Mouse (Mus musculus) left cerebral cortex, postnatal 4 days (tissue): ENCODE results near the gene Gm49395. TPM values are rescaled to one million over a fixed set of nuclear protein-coding genes. Genes with fewer than 3 reads are reported as not detected.

Experiments used
- DNase-seq: peaks from one replicate; pipeline ENCODE4 v3.0.0-alpha.2; 2022
- intact Hi-C: fragments of 180-260 bp; cut with DNase I; formaldehyde crosslinking; loops from one replicate; pipeline ENCODE4 v1.15.1; 2025
- total RNA-seq, 2 experiments: library from RNA; stranded (reverse); gene quantifications; 2 replicates each; pipeline ENCODE4 v1.2.3; 2021

Gene Gm49395
- total RNA-seq, 2 experiments from 2014 or later, result 4.9 to 6.4 TPM

DNA sequence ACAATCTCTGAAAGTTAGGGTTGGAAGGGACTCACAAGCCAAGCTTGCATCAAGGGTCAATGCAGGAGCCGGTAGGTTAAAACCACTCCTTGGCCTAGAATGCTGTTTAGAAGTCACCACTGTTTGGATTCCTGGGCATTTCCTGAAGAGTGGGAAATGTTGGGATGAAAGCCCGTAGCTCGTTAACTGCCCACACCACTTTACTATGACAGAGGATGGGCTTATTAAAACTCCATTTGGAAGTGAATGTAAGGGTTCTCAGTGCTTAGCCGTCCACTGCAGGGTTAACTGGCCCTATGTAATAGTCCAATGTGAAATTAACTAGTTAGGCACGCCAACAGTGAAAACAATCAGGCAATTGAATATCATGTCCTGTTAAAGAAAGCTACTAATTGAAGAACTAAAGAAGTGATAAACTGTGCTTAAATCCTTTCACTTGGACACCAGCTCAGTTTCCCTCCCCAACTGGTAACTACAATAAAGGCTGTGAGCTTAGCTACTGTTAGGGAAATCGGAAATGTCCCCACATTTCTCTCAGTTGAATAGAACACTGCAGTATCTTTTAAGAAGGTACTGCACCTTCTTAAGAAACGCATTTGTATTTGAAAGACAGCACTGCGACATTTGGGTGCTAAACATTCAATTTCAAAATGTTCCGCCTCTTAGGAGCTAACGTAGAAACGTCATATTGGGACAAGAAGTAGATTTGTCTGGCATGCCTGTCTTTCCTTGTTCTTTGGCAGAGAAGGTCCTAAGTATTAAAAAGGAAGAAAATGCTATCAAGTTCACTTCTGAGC is 1.1 kb downstream of the Gm49395 start:
- intact Hi-C loops, result no loop called here
- no peak for DNase-seq

DNA sequence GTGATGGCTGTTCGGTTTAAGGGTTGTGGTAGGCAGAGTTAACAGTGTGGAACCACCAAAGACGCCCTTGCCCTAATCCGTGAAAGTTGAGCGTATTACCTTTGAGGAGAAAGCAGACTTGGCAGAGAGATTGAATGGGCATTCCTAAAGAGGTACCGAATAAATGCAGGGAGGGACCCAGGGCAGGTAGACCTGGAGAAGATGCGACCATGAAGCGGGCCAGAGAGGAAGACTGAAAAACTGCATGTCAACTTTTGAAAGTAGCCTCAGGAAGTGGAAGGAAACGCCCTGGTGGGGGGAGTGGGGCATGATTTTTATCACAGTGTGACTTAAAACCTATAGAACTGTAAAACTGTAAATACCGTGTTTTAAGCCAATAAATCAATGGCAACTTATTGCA is 2.3 kb downstream of the Gm49395 start:
- intact Hi-C loops, result no loop called here
- DNase-seq, result no peak

DNA sequence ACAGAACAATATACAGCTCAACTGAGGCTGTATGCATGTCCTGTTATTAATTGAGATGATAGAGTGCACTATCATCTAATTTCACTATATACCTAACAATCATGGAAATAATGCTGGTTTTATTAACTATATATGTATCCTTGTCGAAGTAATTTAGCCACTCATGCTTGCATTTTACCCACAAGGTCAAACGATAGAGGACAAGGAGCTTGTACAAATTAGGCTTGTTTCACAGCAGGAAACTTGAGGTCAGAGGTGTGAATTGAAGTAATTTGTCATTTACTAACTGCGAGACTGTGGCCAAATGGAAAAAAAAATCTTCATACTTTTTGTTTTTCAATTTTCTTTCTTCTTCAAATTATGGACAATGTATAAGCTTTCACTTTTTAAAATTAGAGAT is 3.5 kb downstream of the Gm49395 start:
- intact Hi-C loops, result no loop called here
- DNase-seq, result no peak

DNA sequence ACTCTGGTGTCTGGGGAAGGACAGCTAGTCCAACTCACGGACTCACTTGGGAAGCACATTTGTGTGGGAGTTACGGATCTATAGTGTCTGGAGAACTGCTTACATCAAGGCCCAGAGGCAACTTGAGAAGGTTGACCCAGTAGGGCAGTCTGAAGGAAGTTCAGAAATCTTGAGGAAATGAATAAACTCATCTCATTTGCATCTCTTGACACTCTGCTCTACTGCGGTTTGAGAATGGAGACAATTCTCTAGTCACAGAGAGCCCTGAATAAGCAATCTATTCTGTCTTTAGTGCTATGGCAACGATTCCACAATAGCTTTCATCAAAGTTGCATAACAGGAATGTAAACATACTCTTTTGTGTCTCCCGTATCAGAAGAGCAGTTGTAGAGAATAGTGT is 4.8 kb downstream of the Gm49395 start:
- no peak for DNase-seq
- intact Hi-C loops, result no loop called here

DNA sequence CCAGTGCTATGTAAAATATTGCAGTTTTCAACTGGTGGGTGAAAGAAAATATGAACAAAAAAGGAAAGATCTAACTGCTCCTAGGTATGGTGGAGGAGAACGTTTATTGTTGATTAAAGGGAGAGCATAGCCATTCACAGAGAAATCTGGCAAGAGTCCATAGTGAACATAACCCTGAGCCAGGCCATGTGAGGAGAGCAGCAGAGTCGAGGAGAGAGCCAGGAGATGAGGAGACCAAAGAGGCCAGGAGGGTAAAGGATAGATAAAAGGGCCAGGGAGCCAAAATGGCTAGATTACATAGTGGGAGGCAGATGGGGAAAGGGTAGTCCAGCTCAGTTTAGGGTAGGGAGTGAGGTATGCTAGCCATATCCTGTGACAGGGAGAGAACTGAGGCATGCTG is 5.5 kb downstream of the Gm49395 start:
- intact Hi-C loops, result no loop called here
- no peak for DNase-seq

DNA sequence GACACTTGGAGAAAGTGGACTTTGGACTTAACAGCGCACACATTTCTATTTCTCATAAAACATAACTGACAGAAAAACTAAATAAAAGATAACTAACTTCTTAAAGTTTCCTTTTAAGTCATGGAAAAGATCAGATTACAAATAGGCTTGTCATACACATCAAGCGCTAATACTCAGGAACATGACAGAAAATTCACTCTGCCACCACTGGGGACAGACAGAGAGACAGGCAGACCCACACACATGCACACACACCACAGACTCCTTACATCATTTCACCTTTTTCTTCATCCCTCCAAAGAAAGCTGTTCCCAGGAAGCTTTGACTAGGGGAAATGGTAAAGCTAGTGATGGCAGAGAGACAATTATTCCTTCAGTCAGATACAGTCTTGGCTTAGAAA is 6.3 kb downstream of the Gm49395 start:
- intact Hi-C loops, result no loop called here
- no peak for DNase-seq

DNA sequence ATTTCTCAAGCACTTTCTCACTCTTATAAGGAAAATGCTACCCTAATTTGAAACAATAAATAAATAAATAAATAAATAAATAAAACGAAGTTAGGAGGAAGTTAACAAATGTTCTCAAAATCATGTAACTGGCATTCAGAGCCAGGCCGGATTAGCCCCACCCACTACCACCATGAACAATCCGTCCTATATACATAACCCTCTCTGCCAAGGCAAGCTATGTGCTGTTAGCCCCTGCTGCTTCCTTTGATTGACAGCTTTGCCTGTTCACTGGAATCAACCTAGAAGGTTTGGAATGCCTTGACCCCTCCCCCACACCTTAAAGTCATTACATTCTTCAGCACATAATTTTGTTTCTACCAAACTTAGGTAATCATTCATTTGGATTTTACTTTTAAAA is 10.2 kb downstream of the Gm49395 start:
- intact Hi-C loops, result no loop called here
- DNase-seq, result no peak

DNA sequence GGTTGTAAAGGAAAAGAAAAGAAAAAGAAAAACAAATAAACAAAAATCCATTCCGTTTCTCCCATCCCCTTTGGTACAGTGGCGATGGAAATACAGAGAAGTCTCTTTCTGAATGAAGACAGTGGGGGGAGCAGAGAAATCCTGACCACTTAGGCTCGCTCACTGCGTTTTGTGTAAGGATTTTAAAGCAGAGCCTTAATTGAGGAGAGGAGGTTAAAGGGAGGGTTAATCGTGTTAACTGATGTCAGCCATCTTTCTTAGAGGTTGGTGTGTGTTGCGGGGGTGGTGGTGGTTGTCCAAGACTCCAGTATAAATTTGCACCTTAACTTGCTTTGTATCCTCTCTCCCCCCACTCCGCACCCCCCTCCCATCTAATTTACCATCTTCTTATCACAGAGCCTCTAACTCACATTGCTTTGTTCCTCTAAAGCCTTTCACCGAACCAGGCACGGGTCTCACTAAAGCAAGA is 10.7 kb downstream of the Gm49395 start:
- intact Hi-C loops, result no loop called here
- DNase-seq, result no peak

DNA sequence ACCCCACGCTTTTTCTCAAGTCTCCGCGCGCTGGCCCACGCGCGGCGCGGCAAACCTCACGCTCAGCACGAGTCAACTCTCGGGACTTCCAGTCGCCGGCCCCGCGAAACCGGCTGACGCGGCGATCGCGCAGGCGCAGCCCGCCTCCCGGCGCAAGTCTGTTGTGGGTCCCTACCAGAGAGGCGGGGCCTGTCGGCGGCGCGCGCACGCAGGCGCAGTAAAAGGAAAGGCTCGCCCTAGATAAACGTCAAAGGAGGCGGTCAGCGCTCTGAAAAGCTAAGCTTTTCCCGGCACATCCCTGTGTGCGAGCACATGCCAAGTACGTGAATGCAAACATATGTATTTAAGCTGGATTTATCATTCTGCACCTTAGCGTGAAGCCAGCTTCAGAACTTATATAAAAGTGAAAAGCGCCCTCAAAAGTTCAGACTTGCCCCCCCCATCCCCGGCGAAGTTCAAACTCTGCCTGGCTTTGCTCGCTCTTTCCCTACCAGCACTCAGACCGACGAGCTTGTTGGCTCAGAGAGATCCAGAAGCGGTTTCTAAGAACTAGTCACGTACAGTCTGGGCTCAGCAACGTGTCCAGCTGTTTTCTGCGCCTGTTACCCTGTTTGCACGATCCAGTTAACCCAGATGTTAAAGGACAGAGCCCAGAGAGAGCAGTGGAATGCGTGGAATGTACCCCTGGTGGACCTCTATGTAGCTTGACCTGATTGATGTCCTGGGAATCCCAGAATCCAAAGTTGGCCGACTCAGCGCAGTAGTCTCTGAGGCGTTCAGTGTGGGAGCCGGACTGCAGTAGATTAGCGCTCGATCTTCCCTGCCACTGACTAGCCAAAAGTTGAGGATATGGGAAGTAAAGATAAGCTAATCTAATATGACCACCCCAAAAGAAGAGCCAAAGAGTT is 11.4 kb downstream of the Gm49395 start, which contains the start of gene Pelo:
Gene Pelo, minus strand, starts transcription at position 118 of the 908 bp plus-strand sequence.
- peak; percentile 95 for DNase-seq
- intact Hi-C loops, result no loop called here

DNA sequence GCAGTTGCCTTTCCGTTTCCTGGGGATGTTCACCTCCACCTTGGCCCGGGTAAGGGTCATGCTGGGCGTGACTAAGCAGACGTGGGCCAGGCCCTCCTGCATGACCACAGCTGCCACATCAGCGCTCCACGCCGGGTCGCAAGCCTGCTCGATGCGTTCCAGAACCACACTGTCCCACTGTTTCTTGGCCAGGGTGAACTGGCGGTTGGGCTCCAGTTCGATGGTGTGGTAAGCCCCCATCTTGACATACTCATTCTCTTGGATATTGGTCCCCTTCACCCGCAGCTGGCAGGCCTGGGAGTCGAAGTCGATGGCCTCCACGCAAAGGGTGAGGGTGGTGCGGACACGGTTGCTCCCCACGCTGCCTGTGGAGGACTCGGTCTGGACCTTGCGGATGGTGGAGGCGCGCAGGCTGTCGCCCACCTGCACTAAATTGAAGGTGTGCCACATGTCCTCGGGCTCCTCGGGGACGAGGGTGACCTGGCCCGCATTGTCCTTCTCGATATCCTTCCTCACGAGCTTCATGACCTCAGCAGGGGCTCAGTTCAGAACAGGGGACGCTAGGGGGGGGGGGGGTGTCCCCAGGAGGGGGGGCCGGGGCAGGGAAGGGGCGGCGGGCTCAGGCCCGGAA is 12.2 kb downstream of the Gm49395 start:
- DNase-seq, result peak; percentile 29
- intact Hi-C loops, result no loop called here

DNA sequence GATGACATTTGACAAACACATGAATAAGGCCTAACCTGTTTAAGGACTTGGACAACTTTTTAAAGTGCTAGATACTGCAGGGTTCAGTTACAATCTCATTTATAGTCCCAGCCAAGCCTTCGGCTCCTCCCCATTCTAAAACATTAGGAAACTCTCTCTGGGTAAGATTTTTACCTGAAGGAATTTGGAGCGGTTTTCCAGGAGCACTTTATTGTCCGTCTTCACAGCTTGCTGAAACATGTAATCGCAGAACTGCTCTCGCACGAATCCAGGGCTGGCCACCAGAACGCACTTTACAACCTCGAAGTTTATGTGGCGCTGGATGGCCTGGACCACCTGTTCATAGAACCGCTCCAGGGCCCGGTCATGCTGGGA is 12.7 kb downstream of the Gm49395 start:
- DNase-seq, result no peak
- intact Hi-C loops, result no loop called here

DNA sequence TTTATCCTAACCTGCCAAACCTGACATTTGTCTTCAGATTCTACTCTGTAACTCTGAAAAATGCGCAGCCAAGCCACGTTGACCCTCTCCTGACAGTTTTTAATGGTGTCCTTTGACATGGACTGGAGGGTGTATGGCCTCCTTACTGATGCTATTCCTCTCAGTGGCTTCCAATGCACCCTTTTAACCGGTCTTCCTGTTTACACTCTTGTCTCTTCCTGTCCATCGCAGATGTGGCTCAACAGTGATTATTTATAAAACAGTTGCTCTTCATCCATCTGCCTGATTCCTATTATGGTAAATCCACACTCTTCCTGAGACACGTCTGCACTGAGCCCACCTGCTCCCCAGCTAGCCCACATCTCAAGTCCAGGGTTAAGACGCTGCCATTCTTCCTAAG is 15.7 kb downstream of the Gm49395 start:
- DNase-seq, result no peak
- intact Hi-C loops, result no loop called here

DNA sequence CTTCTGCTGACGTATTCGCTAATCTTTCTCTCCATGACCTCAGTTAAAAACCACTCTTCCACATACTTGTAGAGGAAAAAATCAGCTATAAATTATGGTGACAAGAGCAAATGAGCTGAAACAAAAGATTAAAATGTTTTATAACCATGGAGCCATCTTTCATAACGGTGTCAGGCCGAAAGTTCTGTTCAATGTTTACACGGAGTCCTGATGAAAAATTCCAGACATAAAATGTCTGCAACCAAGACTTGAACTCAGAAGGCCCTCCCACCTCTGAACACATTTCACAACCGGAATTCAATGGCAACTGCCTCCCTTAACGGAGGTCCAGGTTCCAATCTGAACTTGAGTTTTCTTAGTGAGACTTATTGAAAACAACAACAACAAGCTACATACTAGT is 19.4 kb downstream of the Gm49395 start:
- intact Hi-C loops, result no loop called here
- DNase-seq, result no peak

DNA sequence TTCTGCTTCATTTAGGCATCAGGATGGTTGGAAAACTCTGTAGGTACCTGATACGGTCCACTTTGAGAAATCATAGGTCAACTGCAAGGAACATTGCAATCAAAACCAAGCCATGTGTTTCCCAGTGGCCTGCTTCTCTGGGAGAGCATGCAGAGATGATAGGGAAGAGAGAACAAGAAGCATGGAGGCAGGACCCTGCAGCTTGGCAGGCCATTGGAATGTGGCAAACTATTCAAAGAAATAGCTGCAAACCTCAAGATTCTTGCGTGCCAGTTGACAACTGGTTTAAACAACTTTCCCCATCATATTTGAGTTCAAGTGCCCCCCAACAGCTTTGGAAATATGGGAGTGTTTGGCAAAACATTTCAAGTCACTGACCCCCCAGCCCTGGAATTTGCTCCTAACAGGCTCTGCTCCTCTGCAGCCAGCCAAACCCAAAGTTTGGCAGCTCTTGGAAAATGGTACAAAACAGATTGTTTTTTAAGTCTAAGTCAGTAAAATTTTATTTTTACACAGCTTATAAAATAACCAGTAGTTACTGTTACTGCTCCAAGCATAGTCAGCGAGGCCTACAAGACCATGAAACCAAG is 21.6 kb downstream of the Gm49395 start:
- DNase-seq, result no peak
- intact Hi-C loops, result no loop called here

DNA sequence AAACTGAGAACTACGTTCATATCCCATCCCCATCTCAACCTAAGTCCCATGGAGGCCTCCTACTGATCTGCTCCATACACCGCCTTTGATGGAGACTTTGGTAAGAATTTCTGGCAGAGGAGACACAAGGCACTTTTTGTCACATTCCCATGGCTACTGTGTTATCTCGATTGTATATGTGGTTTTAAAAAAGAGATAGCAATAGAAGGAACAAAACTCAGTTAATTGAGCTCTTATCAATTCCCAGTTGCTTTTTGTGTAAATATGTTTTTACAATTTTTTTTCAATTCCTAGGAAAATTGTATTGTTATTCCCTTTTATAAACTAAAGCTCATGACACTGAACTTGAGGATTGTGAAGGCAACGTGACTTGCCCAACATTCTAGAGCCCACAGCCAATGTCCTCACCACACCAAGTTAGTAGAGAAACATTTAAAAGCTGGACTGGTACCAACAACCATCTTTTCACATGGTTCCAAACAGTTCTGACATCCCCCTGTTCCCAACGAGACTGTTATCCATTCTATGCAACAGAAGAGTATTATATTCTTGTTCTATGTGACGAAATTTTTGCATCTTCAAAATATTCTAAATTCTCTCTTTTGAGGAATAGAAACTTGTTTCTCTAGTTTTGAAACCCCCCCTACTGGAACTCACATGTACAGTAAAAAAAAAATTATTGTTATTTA is 22.6 kb downstream of the Gm49395 start:
- no peak for DNase-seq
- intact Hi-C loops, result no loop called here

DNA sequence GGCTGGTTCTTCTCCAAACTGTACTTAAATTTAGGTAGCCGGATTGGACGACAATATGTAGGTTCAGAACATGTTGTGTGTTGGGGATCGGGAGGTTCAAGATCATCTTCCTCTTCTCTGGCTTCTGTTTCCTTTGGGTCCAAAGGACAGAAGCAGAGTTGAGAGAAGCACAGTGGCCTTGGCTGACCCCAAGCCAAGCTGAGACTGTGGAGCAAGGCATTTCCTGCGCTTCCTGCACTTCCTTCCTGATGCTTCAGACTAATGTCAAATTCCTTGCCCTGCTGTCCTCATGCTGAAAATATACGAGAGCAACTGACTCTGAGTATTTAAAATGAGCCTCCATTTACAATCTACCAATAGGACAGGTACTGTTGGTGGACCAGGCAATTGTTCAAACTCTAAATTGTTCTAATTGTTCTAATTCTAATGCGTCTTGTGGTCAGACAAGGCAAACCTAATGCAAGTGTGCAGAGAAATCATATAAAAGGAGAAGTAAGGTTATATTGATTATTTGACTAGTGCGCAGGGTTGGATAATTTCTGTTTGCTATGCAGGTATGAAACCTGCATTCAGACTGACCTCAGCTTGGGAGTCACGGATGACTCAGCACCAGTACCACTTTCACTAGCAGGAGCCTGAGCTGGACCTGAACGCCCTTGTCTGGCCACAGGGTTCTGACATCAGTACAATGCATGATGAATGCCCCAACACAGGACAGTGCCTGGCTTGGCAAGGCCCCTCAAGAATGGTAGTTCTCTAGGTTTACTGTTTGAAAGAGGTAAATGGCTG is 24.2 kb downstream of the Gm49395 start:
- intact Hi-C loops, result no loop called here
- no peak for DNase-seq

DNA sequence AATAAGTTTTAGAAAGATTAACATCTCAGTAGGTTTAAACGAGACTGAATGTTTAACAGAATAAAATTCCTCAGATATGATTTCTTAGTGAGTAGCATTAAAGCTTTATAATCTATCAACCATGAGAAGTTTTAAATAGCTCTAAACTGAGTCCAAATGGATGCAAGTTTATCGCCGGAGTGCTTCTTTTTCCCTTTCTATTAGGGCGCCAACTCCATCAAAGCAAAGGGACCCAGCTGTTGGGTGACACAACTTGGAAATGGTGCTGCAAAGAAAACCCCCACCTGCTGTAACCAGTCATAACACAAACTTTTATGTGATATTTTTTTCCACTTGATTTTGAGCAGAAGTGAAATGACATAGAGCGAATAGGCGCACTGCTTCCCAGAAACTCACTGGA is 29.3 kb downstream of the Gm49395 start:
- no peak for DNase-seq
- intact Hi-C loops, result no loop called here

DNA sequence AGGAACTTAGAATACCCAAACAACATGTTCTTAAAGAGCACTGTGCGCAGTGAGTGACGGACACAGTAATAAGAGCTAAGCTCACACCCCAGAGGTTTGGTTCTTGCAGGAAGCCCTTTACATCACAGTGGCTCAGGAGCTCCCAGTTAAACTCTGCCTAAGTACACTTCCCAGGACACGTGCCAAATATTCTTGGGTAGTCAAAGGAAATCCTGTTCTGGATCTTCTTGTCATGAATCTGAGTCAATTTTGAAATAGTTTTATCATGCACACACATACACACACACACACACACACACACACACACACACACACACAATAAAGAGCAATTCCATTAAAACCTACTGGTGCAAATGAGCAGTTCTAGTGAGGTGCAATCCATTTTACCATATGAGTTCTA is 30.3 kb downstream of the Gm49395 start:
- intact Hi-C loops, result no loop called here
- DNase-seq, result no peak

DNA sequence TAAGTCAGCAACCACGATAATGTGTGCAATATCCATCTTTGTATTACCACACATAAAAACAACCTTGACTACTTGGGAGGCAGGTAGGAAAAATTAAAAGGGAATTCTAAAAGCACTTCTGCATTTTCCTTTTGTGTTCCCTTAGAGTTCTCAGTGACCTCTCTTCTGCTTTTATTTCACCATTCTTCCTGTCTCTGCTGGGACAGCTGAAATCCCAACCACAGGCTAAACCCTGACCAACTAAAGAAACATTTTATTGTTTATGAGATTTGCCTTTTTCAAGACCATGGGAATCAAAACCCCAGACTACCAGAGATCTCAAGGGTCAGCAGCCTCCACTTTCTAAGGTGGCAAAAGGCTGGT is 33.8 kb downstream of the Gm49395 start:
- intact Hi-C loops, result no loop called here
- DNase-seq, result no peak
